17 mouse cellular contexts compared by ENCODE assay signal in the genomic region with DNA sequence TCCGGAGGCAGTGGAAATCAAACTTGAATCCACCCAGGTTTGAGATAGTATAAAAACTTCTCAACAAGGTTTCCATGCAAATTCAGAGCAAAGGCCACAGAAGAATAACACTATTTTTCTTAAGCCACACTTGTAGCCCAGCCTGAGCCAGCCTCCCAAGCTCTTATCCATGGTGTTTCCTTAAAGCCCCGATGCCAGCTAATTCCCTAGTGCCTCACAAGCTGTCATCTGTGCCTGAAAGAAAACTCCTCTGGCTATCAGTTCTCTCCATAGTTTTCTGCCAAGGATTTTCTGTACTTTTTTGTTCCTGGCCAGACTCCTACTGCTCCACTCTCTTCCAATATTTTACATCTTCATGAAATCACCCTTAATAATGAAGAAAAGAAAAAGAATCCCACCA. TPM values are rescaled to one million over a fixed set of nuclear protein-coding genes. Genes with fewer than 3 reads are reported as not detected.
DNase-seq lines count a peak whose midpoint lies in the region.
"Had no signal": no experiment of that assay in that cellular context is flagged by ENCODE, and none has a peak within 500 bp of the region (broad histone marks: within the 10 kb centered on the region; RNA-seq: fewer than 3 reads in every experiment).

No protein-coding gene starts in this region.

- intact Hi-C loops in heart, postnatal 10 days (cut with DNase I) = no loop called here

- DNase-seq in gastrocnemius, adult 18-20 months (ENCODE audit: low spot score) = peak; percentile 21
- no peak for DNase-seq in gastrocnemius, postnatal 10 days
- DNase-seq in urinary bladder, postnatal 36 days (ENCODE audit: low spot score in 2 of 2) = peak; percentile 1 to 19
- DNase-seq in urinary bladder, postnatal 10 days (ENCODE audit: low spot score) = no peak
- DNase-seq in heart, postnatal 10 days = peak; percentile 42 to 43
- peak; percentile 11 for DNase-seq in testis, postnatal 14 days (ENCODE audit: low spot score)
- no peak for DNase-seq in c-Kit-positive CD71-positive TER-119-positive erythroid progenitor cells, embryonic 14.5 days (ENCODE audit: low spot score)
- DNase-seq in layer of hippocampus, postnatal 10 days (ENCODE audit: low spot score in 2 of 2) = no peak
- DNase-seq: cerebellum, adult 11-12 months; cerebellum, postnatal 25 days; kidney, adult 9 months; kidney, postnatal 36 days; layer of hippocampus, adult 9-11 months; lung, adult 2 months; lung, postnatal 36 days; right cerebral cortex, postnatal 14 days had no signal

RNA-seq across cellular contexts. Expression of gene Klf12, which starts 48.9 kb away (rescaled TPM):
- 10 to 100 TPM; 12.0 to 14.1 TPM for total RNA-seq in gastrocnemius, adult 18-20 months (2021)
- total RNA-seq in gastrocnemius, postnatal 10 days (2021) = 10 to 100 TPM; 11.8 to 14.2 TPM
- 10 to 100 TPM; 15.3 to 17.4 TPM for total RNA-seq in heart, postnatal 10 days (2021)
- total RNA-seq in layer of hippocampus, postnatal 10 days (2021) = 10 to 100 TPM; 36.1 to 39.5 TPM
- total RNA-seq: megakaryocyte-erythroid progenitor cell, adult 5-6 weeks had no signal

Comparison
In these comparisons a context has a peak if more than half of its experiments do, and no peak if none do; other contexts are left out.
1. DNase-seq: peak in gastrocnemius, adult 18-20 months (single experiment), urinary bladder, postnatal 36 days (2 of 2), heart, postnatal 10 days (2 of 2) and testis, postnatal 14 days (single experiment); none in gastrocnemius, postnatal 10 days (single experiment), urinary bladder, postnatal 10 days (single experiment), c-Kit-positive CD71-positive TER-119-positive erythroid progenitor cells, embryonic 14.5 days (single experiment) and layer of hippocampus, postnatal 10 days (0 of 2).